Mouse (Mus musculus) forebrain, embryonic 13.5 days (tissue): ENCODE results near the gene Hist1h1d. TPM values are rescaled to one million over a fixed set of nuclear protein-coding genes. Genes with fewer than 3 reads are reported as not detected.
A peak's percentile ranks its signal among the peaks of the same experiment; 100 is the strongest.
"Not testable (repeated sequence)": the region's sequence is repeated elsewhere in the genome, so short reads cannot be mapped to it uniquely, and the experiment has no call there.

ENCODE experiments used
- ATAC-seq: fragments of 200-750 bp; cut with Nextera tagmentation; 2 replicates; pipeline ENCODE4 v1.8.0; 2017
- H3K27ac ChIP-seq: fragments of 300-500 bp; sonication (generic); 2 replicates; pipeline ENCODE4 v1.5.1; 2015; ENCODE audit warnings: inconsistent platforms, mild to moderate bottlenecking, moderate library complexity
- H3K27me3 ChIP-seq: fragments of 300-500 bp; sonication (generic); 2 replicates; pipeline ENCODE4 v1.6.1; 2015; ENCODE audit warnings: mild to moderate bottlenecking, inconsistent platforms
- H3K36me3 ChIP-seq: fragments of 300-500 bp; sonication (generic); 2 replicates; pipeline ENCODE4 v1.6.1; 2015; ENCODE audit warnings: mild to moderate bottlenecking, inconsistent platforms; ENCODE audit not compliant: poor library complexity, severe bottlenecking
- H3K4me1 ChIP-seq: fragments of 300-500 bp; sonication (generic); 2 replicates; pipeline ENCODE4 v1.6.1; 2015; ENCODE audit warnings: inconsistent platforms
- H3K4me2 ChIP-seq: fragments of 300-500 bp; sonication (generic); 2 replicates; pipeline ENCODE4 v1.6.1; 2015; ENCODE audit warnings: inconsistent platforms, mild to moderate bottlenecking, moderate library complexity
- H3K4me3 ChIP-seq: fragments of 300-500 bp; sonication (generic); 2 replicates; pipeline ENCODE4 v1.5.1; 2015; ENCODE audit warnings: mild to moderate bottlenecking, inconsistent platforms
- H3K9ac ChIP-seq: fragments of 300-500 bp; sonication (generic); 2 replicates; pipeline ENCODE4 v1.6.1; 2015; ENCODE audit warnings: mild to moderate bottlenecking, inconsistent platforms
- H3K9me3 ChIP-seq: fragments of 300-500 bp; sonication (generic); replicated peaks from 2 replicates; pipeline ENCODE4 v1.6.1; 2016; ENCODE audit warnings: inconsistent platforms
- WGBS: fragments of 180-500 bp; shearing (Covaris S2); methylation state at CpG from one replicate; pipeline ENCODE4 v1.1.7; 2015; 5-methylcytosine and 5-hydroxymethylcytosine counted together
- polyA plus RNA-seq: library from polyadenylated mRNA; unstranded; fragments of >200 nt; fragmentation: Nextera tagmentation; extraction: Ambion mirVana; gene quantifications from 2 replicates; pipeline ENCODE4 v1.2.1, GENCODE M21; 2015

Hist1h1d gene
- polyA plus RNA-seq, 1 experiment from 2014 or later = 0.68 TPM

DNA sequence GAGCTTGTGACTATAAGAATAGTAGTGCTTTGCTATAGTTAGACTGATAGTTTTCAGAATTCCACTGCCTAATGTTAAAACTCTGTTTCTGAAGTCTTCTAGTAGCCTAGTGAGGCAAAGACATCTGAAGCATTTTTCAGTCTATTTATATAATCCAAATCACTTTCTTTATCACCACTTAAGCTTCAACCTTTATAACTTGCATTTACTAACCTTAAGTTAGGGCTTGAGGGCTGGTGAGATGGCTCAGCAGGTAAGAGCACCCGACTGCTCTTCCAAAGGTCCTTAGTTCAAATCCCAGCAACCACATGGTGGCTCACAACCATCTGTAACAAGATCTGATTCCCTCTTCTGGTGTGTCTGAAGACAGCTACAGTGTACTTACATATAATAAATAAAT, 13.2 kb upstream of the Hist1h1d start:
- peaks cover 29% of the 10 kb centered on the region for H3K4me1 ChIP-seq
- not testable (repeated sequence) for H3K9ac ChIP-seq, ATAC-seq, H3K9me3 ChIP-seq, H3K36me3 ChIP-seq, H3K4me3 ChIP-seq, H3K27ac ChIP-seq, H3K27me3 ChIP-seq, H3K4me2 ChIP-seq
- WGBS = 75% methylated on average over 1 of the region's 1 CpGs

DNA sequence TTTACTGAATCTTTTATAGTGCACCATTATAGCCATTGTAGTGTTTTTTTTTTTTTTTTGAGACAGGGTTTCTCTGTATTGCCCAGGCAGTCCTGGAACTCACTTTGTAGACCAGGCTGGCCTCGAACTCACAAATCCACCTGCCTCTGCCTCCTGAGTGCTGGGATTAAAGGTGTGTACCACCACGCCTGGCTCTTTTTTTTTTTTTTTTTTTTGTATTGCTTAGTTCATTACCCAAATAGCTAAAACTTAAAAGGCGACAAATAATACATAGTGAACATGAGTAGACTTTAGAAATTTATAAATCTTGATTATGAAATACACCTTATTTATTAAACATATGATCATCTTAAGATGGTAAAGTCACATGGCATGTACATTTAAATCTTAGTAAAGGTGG, 11.6 kb upstream of the Hist1h1d start:
- H3K9ac ChIP-seq = no peak overlapping the region
- H3K27ac ChIP-seq = no peak overlapping the region
- WGBS = 80% methylated on average over 3 of the region's 3 CpGs
- H3K4me2 ChIP-seq = no peak overlapping the region
- no peaks in the 10 kb centered on the region for H3K27me3 ChIP-seq
- H3K4me1 ChIP-seq = peaks cover 27% of the 10 kb centered on the region
- H3K9me3 ChIP-seq = no peaks in the 10 kb centered on the region
- H3K36me3 ChIP-seq = no peaks in the 10 kb centered on the region
- H3K4me3 ChIP-seq = no peak overlapping the region
- ATAC-seq = no peak

- H3K9me3 ChIP-seq, ATAC-seq, H3K27me3 ChIP-seq, H3K36me3 ChIP-seq: not testable (repeated sequence)
- peaks cover 17% of the 10 kb centered on the region for H3K4me1 ChIP-seq
- H3K9ac ChIP-seq = peak overlapping the region; percentile 71
- H3K27ac ChIP-seq = peak overlapping the region; percentile 89
- H3K4me2 ChIP-seq = peak overlapping the region; percentile 70
- 7% methylated on average over 3 of the region's 3 CpGs for WGBS
- H3K4me3 ChIP-seq = peak overlapping the region; percentile 46
Observed at GRCm38 (mm10) chr13:23542225-23542980, 10.7 kb upstream of the Hist1h1d start.

DNA sequence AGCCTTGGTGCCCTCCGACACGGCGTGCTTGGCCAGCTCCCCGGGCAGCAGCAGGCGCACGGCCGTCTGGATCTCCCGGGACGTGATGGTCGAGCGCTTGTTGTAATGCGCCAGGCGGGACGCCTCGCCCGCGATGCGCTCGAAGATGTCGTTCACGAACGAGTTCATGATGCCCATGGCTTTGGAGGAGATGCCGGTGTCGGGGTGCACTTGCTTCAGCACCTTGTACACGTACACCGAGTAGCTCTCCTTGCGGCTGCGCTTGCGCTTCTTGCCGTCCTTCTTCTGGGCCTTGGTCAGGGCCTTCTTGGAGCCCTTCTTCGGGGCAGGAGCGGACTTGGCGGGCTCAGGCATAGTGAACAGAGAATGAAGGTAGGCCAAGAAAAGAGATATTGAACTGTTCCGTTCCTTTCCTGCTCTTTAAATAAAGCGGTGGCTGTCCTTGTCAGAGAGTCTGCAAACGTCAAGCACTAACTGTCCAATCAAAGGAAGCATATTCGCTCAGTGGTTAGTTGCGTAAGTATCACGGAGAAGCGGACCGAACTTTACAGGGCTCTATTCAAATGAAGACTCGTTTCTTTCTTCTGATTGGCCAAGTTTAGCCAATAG, 10.0 kb upstream of the Hist1h1d start, which contains the start of gene Hist1h2bh:
Hist1h2bh (minus strand) TSS at position 394 of the 609 bp plus-strand sequence.
- H3K4me1 ChIP-seq = peaks cover 14% of the 10 kb centered on the region
- peak within 1 kb of the TSS; percentile 47 for H3K4me3 ChIP-seq
- ATAC-seq = peak; percentile 93
- not testable (repeated sequence) for H3K9me3 ChIP-seq, H3K36me3 ChIP-seq, H3K27me3 ChIP-seq
- H3K27ac ChIP-seq = peak within 1 kb of the TSS; percentile 95
- WGBS = under 1% methylated on average over 42 of the region's 42 CpGs
- H3K9ac ChIP-seq = peak within 1 kb of the TSS; percentile 71
- H3K4me2 ChIP-seq = peak within 1 kb of the TSS; percentile 70

- Histone ChIP-seq H3K9me3 (no peaks in the 10 kb centered on the region), H3K9ac (peak within 1 kb of the TSS; percentile 73), H3K4me1 (peaks cover 11% of the 10 kb centered on the region), H3K4me2 (peak within 1 kb of the TSS; percentile 70), H3K27ac (peak within 1 kb of the TSS; percentile 95), H3K27me3 (no peaks in the 10 kb centered on the region), H3K4me3 (peak within 1 kb of the TSS; percentile 47), H3K36me3 (no peaks in the 10 kb centered on the region)
- ATAC-seq = peak; percentile 95
- under 1% methylated on average over 32 of the region's 45 CpGs for WGBS
Observed at GRCm38 (mm10) chr13:23543965-23544786, 8.9 kb upstream of the Hist1h1d start, which contains the start of gene Hist1h3f. Gene Hist1h3f, plus strand, starts transcription at chr13:23544052.

DNA sequence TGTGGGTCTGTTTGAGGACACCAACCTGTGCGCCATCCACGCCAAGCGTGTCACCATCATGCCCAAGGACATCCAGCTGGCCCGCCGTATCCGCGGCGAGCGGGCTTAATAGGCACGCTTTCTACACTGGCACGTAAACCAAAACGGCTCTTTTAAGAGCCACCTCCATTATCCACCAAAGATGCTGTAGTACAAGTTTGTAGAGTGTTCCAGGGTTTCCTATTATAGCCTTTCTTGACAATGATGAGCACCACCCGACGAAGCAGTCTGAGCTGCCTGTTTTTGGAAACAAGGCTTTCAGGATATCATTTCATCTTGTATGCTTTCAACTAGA, 8.3 kb upstream of the Hist1h1d start:
- Histone ChIP-seq H3K27ac (peak overlapping the region; percentile 95), H3K4me2 (peak overlapping the region; percentile 69), H3K4me3 (peak overlapping the region; percentile 47), H3K9ac (peak overlapping the region; percentile 73), H3K4me1 (peaks cover 11% of the 10 kb centered on the region)
- not testable (repeated sequence) for H3K9me3 ChIP-seq, H3K36me3 ChIP-seq, H3K27me3 ChIP-seq, ATAC-seq
- under 1% methylated on average over 13 of the region's 14 CpGs for WGBS

DNA sequence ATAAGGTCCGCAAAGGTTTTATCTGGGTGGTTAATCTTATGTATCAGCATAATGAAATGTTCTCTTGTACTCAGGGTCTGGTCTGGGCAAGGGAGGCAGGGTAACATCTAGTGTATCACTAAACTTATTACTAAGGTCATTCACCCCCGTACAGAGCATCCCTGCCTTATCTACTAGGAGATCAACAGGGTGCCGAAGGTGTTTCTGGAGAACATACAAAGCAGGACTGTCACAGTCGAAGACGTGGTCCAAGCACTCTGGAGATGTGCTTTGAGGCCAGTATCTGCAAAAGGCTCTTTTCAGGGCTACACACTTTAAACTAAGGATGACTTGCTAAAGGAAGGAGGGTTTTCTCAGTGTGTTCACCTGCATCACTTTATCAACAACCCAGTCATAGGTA, 6.4 kb upstream of the Hist1h1d start:
- 78% methylated on average over 5 of the region's 5 CpGs for WGBS

DNA sequence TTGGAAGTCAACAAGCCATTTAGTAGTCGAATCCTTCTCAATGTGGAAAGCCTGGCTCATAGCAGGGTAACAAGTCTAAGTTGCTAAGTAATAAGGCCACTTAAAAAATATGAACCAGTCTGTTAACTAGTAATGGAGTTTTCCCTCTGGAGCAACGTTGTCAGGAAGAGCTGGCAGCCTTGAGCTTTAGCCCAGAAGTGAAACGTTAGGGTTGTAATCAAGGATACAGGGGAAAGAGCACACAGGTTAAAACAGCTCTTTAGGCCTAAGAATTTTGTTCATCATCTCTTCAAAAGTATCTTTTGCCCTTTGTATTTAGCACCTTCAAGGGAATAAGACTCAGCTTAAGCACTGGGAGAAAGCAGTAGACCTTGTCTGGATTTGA, 2.3 kb upstream of the Hist1h1d start:
- 5% methylated on average over 3 of the region's 3 CpGs for WGBS
- Histone ChIP-seq H3K27me3 (no peaks in the 10 kb centered on the region), H3K27ac (peak overlapping the region; percentile 93), H3K4me3 (peak overlapping the region; percentile 46), H3K9me3 (no peaks in the 10 kb centered on the region), H3K9ac (peak overlapping the region; percentile 69), H3K4me1 (peaks cover 21% of the 10 kb centered on the region), H3K4me2 (peak overlapping the region; percentile 65), H3K36me3 (no peaks in the 10 kb centered on the region)
- ATAC-seq = no peak

More for the DNA sequence above, 6.4 kb upstream of the Hist1h1d start:
- no peaks in the 10 kb centered on the region for H3K9me3 ChIP-seq
- H3K4me2 ChIP-seq = no peak overlapping the region
- H3K9ac ChIP-seq = no peak overlapping the region
- no peak overlapping the region for H3K27ac ChIP-seq
- no peaks in the 10 kb centered on the region for H3K27me3 ChIP-seq
- no peak overlapping the region for H3K4me3 ChIP-seq
- H3K4me1 ChIP-seq = peaks cover 18% of the 10 kb centered on the region
- ATAC-seq = no peak
- no peaks in the 10 kb centered on the region for H3K36me3 ChIP-seq

DNA sequence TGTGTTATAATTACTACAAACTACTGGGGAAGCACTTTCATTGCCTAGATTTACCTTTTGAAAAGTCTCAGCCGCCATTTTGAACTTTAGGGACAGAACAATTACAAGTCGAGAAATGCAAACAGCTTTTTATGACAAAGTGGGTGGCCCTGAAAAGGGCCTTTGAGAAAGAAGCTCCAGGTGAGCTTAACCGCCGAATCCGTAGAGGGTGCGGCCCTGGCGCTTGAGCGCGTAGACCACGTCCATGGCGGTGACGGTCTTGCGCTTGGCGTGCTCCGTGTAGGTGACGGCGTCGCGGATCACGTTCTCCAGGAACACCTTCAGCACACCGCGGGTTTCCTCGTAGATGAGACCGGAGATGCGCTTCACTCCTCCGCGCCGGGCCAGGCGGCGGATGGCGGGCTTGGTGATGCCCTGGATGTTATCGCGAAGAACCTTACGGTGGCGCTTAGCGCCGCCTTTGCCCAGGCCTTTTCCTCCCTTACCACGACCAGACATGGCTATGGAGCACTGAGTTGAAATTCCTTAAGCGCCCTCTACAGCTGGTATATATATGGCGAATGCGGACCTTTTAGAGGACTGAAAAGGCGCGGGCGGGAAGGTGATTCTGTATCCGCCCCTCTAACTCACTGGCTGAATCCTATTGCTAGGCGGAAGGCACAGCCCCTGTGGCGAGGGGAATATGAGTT, 1.8 kb upstream of the Hist1h1d start, which contains the start of gene Hist1h4f:
Hist1h4f (minus strand) TSS at position 503 of the 689 bp plus-strand sequence.
- under 1% methylated on average over 47 of the region's 47 CpGs for WGBS
- peak; percentile 87 for ATAC-seq
- H3K27me3 ChIP-seq, H3K9me3 ChIP-seq, H3K36me3 ChIP-seq: not testable (repeated sequence)
- Histone ChIP-seq H3K4me3 (peak within 1 kb of the TSS; percentile 46), H3K27ac (peak within 1 kb of the TSS; percentile 93), H3K4me2 (peak within 1 kb of the TSS; percentile 65), H3K9ac (peak within 1 kb of the TSS; percentile 69), H3K4me1 (peaks cover 21% of the 10 kb centered on the region)

GRCm38 (mm10) chr13:23551931-23552914, 839 bp upstream of the Hist1h1d start:
- Histone ChIP-seq H3K27ac (peak overlapping the region; percentile 93), H3K36me3 (no peaks in the 10 kb centered on the region), H3K4me1 (peaks cover 27% of the 10 kb centered on the region), H3K27me3 (no peaks in the 10 kb centered on the region), H3K4me2 (peak overlapping the region; percentile 65), H3K9me3 (no peaks in the 10 kb centered on the region), H3K9ac (peak overlapping the region; percentile 69), H3K4me3 (peak overlapping the region; percentile 46)
- 49% methylated on average over 8 of the region's 8 CpGs for WGBS
- ATAC-seq = no peak

DNA sequence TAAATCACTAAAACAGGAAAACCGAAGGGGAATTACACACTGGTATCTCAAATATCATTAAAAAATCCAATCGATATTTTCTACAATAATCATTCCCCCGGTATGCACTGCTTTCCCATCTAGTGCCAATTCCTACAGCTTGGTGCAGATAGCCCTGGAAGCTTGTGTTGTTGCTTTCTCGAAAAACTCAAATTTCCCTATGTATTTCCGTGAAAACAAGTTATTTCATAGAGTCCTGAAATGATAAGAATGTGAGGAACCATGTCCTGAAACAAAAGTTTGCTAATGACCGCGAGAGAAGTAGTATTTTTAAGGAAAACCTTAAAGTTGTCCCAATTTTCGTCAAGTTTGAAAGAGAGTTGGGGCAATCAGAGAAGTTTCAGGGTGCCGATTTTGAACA, 1.3 kb downstream of the Hist1h1d start:
- Histone ChIP-seq H3K9ac (peak overlapping the region; percentile 87), H3K4me3 (peak overlapping the region; percentile 61), H3K36me3 (no peaks in the 10 kb centered on the region), H3K9me3 (no peaks in the 10 kb centered on the region), H3K4me2 (peak overlapping the region; percentile 93), H3K27ac (peak overlapping the region; percentile 99), H3K27me3 (no peaks in the 10 kb centered on the region), H3K4me1 (peaks cover 27% of the 10 kb centered on the region)
- ATAC-seq = no peak
- 24% methylated on average over 9 of the region's 9 CpGs for WGBS
